Mouse (Mus musculus) left cerebral cortex, postnatal 25 days (tissue): ENCODE data around the gene Pmfbp1. TPM values are rescaled to one million over a fixed set of nuclear protein-coding genes. Genes with fewer than 3 reads are reported as not detected.

Experiments used
- DNase-seq, 2 experiments: peaks; one replicate each; pipeline ENCODE4 v3.0.0; 2022; ENCODE audit warnings: low spot score in 2 of 2, mixed read lengths in 1 of 2
- intact Hi-C: fragments of 180-260 bp; cut with DNase I; formaldehyde crosslinking; loops from one replicate; pipeline ENCODE4 v1.15.1; 2025
- total RNA-seq, 2 experiments: library from RNA; stranded (reverse); gene quantifications; 2 replicates each; pipeline ENCODE4 v1.2.3; 2021

Pmfbp1 gene
- total RNA-seq, 2 experiments from 2014 or later: 0.25 to 0.30 TPM

GRCm38 (mm10) chr8:109494601-109495000 lies 774 bp downstream of the Pmfbp1 start:
- intact Hi-C loops: loop anchor here (2.0 kb wide), 1 partner anchor 48 kb away; no protein-coding TSS in a partner anchor
- peak in 1 of 2 experiments; percentile 78 for DNase-seq

- no peak for DNase-seq
- intact Hi-C loops: no loop called here
These were observed 3.6 kb downstream of the Pmfbp1 start for GRCm38 (mm10) chr8:109497431-109497830.

DNA sequence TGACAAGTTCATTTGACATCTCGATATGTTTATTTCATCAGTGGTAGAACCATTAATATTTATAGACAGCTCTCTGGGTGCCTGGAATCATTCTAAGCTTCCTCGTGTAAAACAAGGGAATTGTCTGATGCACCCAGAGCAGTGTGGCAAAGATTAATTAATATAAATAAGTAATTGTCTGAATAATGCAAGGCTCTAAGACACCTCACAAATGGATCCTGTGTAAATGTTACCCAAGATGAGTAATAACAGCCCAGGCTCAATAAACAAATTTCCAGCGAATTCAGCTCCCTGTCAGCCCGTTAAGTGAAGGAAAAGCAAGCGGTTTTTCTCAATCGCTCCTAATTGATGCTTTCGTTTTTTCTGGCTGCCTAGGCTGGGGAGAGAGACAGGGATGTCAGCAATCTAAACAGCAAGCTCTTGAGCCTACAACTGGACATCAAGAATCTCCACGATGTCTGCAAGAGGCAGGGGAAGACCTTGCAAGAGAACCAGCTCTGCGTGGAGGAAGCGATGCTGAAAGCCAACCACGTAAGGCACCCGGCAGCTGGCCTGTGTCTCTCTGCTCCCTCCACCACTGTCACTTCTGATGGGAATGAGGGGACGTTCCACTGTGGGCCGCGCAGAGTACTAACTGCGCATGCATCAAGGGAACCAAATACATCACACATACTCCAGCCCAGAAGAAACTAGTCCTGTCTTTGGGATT lies 5.3 kb downstream of the Pmfbp1 start:
- DNase-seq: no peak
- intact Hi-C loops: no loop called here

- intact Hi-C loops: no loop called here
- DNase-seq: no peak
These were observed 9.7 kb downstream of the Pmfbp1 start for GRCm38 (mm10) chr8:109503566-109503965.

DNA sequence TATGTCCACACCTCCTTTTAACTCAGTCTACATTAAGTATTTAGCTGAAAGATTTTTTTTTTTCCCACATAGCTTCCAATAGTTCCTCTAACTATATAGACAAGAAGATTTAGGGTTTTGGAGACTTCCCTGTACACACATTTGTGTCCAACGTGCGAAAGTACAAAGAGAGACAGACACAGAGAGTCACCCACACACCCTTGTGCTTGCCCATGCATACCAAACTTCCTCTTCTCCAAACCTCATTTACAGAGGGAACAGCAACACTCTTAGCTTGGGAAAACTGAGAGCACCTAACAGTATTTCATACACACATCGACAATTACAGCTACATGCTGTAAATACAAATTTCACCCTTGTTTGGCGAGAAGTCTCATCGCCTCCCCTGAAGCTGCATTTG lies 11.7 kb downstream of the Pmfbp1 start:
- intact Hi-C loops: no loop called here
- DNase-seq: no peak

GRCm38 (mm10) chr8:109524008-109524407 lies 30.2 kb downstream of the Pmfbp1 start:
- no peak for DNase-seq
- intact Hi-C loops: no loop called here

DNA sequence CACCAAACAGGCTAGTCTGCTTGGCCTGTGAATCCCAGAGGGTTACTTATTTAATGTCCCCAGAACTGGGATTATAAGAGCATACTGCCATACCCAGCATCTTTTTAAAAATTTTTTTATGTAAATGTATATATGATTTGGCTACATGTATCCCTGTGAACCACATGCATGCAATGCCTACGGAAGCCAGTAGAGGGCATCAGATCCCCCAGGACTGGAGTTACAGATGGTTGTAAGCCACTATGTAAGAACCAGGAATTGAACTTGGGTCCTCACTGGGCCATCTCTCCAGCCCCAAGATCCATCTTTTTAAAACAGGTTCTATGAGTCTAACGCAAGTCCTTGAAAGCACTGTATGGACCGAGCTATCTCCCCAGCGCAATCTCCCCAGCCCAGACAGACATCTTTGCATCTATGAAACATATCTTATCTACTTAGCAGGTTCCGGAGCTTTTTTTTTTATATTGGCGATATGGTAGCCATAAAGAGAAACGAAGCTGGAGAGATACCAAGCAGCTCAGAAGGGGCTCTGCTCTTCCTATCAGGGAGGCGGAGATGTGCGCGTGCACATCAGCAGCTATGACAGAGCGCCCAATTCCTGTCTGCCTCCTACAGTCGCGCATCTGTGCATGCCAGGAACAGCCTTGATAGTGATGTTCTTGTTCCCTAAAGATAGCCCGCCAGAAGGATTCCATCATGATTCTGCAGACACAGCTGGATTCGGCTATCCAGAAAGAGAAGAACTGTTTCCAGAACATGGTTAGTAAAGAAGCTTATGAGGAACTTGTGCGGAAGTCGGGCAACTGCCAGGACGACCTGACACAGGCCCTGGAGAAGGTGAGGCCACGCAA lies 41.5 kb downstream of the Pmfbp1 start:
- intact Hi-C loops: loop anchor here (10.0 kb wide), 3 partner anchors 281 to 1721 kb away; no protein-coding TSS in a partner anchor
- DNase-seq: peak in 1 of 2 experiments; percentile 51

- DNase-seq: peak; percentile 79 to 90
- intact Hi-C loops: loop anchor here (10.0 kb wide), 3 partner anchors 282 to 1722 kb away; no protein-coding TSS in a partner anchor
These were observed 42.9 kb downstream of the Pmfbp1 start for GRCm38 (mm10) chr8:109536703-109537102.

DNA sequence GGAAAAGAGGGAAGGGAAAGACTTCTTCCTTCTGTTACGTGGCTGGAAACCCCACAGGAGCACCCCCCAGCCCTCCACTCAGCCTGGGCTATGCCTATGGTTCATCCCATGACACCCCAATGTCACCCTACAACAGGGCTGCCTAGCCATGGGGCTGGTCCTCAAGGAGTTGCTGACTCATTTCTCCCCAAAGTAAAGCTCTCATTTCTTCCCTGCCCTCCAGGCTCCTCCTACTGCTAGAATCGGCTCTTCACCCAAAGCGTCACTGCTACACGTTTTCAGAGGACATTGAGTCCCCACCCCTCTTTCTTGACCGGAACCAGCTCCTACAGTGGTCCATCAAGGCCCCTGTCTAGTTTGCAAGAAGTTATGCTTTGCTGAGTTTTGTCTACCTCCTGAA lies 48.3 kb downstream of the Pmfbp1 start:
- intact Hi-C loops: loop anchor here (2.0 kb wide), 3 partner anchors 47 to 181 kb away; partner anchors contain the start of gene Pmfbp1
- DNase-seq: peak in 1 of 2 experiments; percentile 53

DNA sequence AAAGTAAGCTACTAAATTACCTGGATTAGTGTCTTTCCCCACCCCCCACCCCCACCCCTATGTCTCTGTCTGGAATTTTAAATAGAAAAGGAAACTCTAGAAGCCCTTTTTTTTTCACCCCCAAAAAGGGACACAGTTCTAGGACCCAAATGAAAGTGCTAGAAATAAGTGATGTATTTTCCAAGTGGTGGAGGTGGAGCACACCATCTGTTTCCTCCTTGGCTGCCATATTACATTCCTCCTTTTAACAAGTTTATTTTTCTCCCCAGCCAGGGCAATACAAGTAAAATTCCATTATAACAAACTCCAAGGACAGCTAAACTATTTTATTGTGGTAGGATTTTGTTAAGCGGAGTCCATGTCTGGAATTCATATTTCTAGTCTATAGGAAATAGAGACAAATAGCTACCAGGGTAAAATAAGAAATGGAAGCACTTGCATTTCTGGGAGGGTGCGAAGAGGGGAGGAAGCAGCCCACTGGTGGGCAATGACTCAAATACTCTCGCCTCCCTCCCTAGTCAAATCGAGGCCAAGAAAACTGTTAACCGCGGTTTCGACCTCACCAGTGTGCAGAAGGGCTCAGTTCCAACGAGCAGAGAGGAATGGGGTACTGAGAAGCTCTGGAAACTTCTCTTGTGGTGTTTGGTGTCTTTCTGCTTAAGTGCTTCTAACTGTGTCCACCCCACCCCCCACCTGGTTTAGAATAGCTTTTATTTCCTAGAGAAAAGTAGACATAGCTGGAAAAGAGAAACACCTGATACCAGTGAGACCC lies 49.1 kb downstream of the Pmfbp1 start:
- DNase-seq: peak in 1 of 2 experiments; percentile 87

DNA sequence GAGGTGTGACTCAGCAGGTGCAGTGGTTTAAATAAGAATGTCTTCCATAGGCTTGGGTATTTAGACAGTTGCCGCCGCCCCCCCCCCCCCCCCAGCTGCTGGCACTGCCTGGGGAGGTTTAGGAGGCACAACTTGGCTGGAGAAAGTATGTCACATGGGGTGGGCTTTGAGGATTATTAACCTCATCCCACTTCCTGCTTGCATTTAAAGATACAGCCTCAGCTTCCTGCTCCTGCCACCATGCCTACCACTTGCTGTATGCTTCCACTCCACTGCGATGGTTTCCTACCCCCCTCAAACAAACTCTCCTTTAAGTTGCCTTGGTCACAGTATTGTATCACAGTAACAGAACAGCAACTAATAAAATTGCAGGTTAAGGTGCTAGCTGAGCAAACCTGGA lies 50.2 kb downstream of the Pmfbp1 start:
- intact Hi-C loops: no loop called here
- no peak for DNase-seq

More for the DNA sequence above, 49.1 kb downstream of the Pmfbp1 start:
- intact Hi-C loops: loop anchor here (2.0 kb wide), 3 partner anchors 48 to 182 kb away; partner anchors contain the start of gene Pmfbp1

GRCm38 (mm10) chr8:109551663-109552062 lies 57.8 kb downstream of the Pmfbp1 start:
- DNase-seq: no peak
- intact Hi-C loops: no loop called here

- intact Hi-C loops: loop anchor here (2.0 kb wide), 1 partner anchor 45 kb away; the partner anchor contains the start of gene Dhodh
- DNase-seq: no peak
These were observed 70.1 kb downstream of the Pmfbp1 start for GRCm38 (mm10) chr8:109563881-109564280.

DNA sequence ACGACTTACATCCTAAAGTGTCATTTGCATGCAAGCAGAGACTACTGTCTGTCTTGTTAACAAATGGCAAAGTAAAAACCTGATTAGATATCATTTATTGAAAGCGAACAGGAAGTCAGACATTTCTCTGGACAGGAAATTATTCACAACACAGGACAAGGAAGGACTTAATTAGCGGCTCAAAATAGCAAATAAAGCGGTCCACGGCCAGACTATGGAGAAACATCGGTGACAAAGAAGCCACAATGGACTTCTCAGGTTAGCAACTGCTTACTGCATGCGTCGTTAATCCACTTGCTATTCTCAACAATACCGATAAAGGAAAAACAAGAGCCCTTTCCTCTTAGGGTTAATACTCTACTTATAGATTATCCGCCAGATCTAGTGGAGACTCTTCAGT lies 70.9 kb downstream of the Pmfbp1 start:
- intact Hi-C loops: loop anchor here (1.0 to 5.0 kb wide), 3 partner anchors 44 to 1976 kb away; partner anchors contain the start of genes Ap1g1, Dhodh and Psmd7
- no peak for DNase-seq

- intact Hi-C loops: loop anchor here (1.0 to 5.0 kb wide), 3 partner anchors 43 to 1977 kb away; partner anchors contain the start of genes Ap1g1, Dhodh and Psmd7
- peak; percentile 98 to 100 for DNase-seq
These were observed 71.9 kb downstream of the Pmfbp1 start, which contains the start of the genes Dhx38 and Txnl4b for GRCm38 (mm10) chr8:109565498-109566333. Dhx38 (minus strand) TSS chr8:109565861. Txnl4b (plus strand) TSS chr8:109565892.

DNA sequence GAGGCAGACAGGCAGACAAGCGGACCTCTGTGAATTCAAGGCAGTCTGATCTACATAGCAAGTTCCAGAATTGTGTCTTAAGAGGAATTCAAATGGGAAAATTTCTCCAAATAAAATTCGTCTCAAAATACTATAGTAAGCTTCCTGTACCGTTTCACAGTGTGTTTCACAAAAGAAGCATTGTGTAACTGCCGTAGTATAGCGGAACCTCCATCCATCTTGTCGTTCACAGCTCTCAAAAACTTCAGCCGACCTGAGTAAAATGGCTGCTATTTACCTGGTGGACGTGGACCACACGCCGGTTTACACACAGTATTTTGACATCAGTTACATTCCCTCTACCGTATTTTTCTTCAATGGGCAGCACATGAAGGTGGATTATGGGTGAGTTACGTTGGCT lies 77.3 kb downstream of the Pmfbp1 start:
- intact Hi-C loops: no loop called here
- no peak for DNase-seq

GRCm38 (mm10) chr8:109576311-109576710 lies 82.5 kb downstream of the Pmfbp1 start:
- intact Hi-C loops: no loop called here

GRCm38 (mm10) chr8:109578900-109579301 lies 85.1 kb downstream of the Pmfbp1 start, which contains the start of gene Hp:
Hp (minus strand) TSS chr8:109579172.
- intact Hi-C loops: no loop called here
- DNase-seq: no peak

More at GRCm38 (mm10) chr8:109576311-109576710, 82.5 kb downstream of the Pmfbp1 start:
- no peak for DNase-seq
